Mouse (Mus musculus) hindbrain, embryonic 13.5 days (tissue): ENCODE data around the gene Hgd. TPM values are rescaled to one million over a fixed set of nuclear protein-coding genes. Genes with fewer than 3 reads are reported as not detected.
"Not testable (repeated sequence)": the region's sequence is repeated elsewhere in the genome, so short reads cannot be mapped to it uniquely, and the experiment has no call there.

Experiments used
- ATAC-seq: fragments of 200-750 bp; cut with Nextera tagmentation; 2 replicates; pipeline ENCODE4 v1.8.0; 2017; ENCODE audit warnings: moderate TSS enrichment; ENCODE audit not compliant: low FRiP score
- H3K27ac ChIP-seq: fragments of 300-500 bp; sonication (generic); 2 replicates; pipeline ENCODE4 v1.5.1; 2015; ENCODE audit warnings: inconsistent platforms, mild to moderate bottlenecking, moderate library complexity
- H3K27me3 ChIP-seq: fragments of 300-500 bp; sonication (generic); 2 replicates; pipeline ENCODE4 v1.6.1; 2015; ENCODE audit warnings: mild to moderate bottlenecking, inconsistent platforms
- H3K36me3 ChIP-seq: fragments of 300-500 bp; sonication (generic); 2 replicates; pipeline ENCODE4 v1.6.1; 2015; ENCODE audit warnings: mild to moderate bottlenecking, inconsistent platforms
- H3K4me1 ChIP-seq: fragments of 300-500 bp; sonication (generic); replicated peaks from 2 replicates; pipeline ENCODE4 v1.6.1; 2015; ENCODE audit warnings: inconsistent platforms
- H3K4me2 ChIP-seq: fragments of 300-500 bp; sonication (generic); 2 replicates; pipeline ENCODE4 v1.6.1; 2015; ENCODE audit warnings: inconsistent platforms, mild to moderate bottlenecking, moderate library complexity
- H3K4me3 ChIP-seq: fragments of 300-500 bp; sonication (generic); 2 replicates; pipeline ENCODE4 v1.5.1; 2015; ENCODE audit warnings: mild to moderate bottlenecking, inconsistent platforms
- H3K9ac ChIP-seq: fragments of 300-500 bp; sonication (generic); 2 replicates; pipeline ENCODE4 v1.6.1; 2015; ENCODE audit warnings: mild to moderate bottlenecking, inconsistent platforms
- H3K9me3 ChIP-seq: fragments of 300-500 bp; sonication (generic); 2 replicates; pipeline ENCODE4 v1.6.1; 2016; ENCODE audit warnings: inconsistent platforms
- WGBS: fragments of 180-500 bp; shearing (Covaris S2); methylation state at CpG from one replicate; pipeline ENCODE4 v1.1.7; 2015; 5-methylcytosine and 5-hydroxymethylcytosine counted together
- polyA plus RNA-seq: library from polyadenylated mRNA; unstranded; fragments of >200 nt; fragmentation: Nextera tagmentation; extraction: Ambion mirVana; gene quantifications from 2 replicates; pipeline ENCODE4 v1.2.1, GENCODE M21; 2015

The Hgd gene
- polyA plus RNA-seq, 1 experiment from 2014 or later: 0.22 TPM

GRCm38 (mm10) chr16:37640522-37640921 lies 60.6 kb downstream of the Hgd start:
- H3K4me2 ChIP-seq, H3K9me3 ChIP-seq, H3K27ac ChIP-seq, H3K9ac ChIP-seq, H3K27me3 ChIP-seq, H3K4me3 ChIP-seq, ATAC-seq, H3K4me1 ChIP-seq: not testable (repeated sequence)
- H3K36me3 ChIP-seq: peaks cover 13% of the 10 kb centered on the region

GRCm38 (mm10) chr16:37644486-37644885 lies 64.5 kb downstream of the Hgd start:
- H3K9ac ChIP-seq: no peak overlapping the region
- H3K27ac ChIP-seq: no peak overlapping the region
- peaks cover 41% of the 10 kb centered on the region for H3K36me3 ChIP-seq
- H3K4me2 ChIP-seq: no peak overlapping the region
- H3K4me3 ChIP-seq: no peak overlapping the region
- ATAC-seq: no peak
- H3K9me3 ChIP-seq: no peaks in the 10 kb centered on the region
- H3K27me3 ChIP-seq: no peaks in the 10 kb centered on the region
- WGBS: 94% methylated on average over 5 of the region's 5 CpGs
- H3K4me1 ChIP-seq: no peaks in the 10 kb centered on the region

GRCm38 (mm10) chr16:37645211-37645610 lies 65.3 kb downstream of the Hgd start:
- Histone ChIP-seq H3K27ac (no peak overlapping the region), H3K9me3 (no peaks in the 10 kb centered on the region), H3K4me2 (no peak overlapping the region), H3K4me1 (0 out of 2 replicates have a peak, but pooled peaks cover 1% of the 10 kb centered on the region), H3K4me3 (no peak overlapping the region), H3K27me3 (no peaks in the 10 kb centered on the region), H3K36me3 (peaks cover 41% of the 10 kb centered on the region), H3K9ac (no peak overlapping the region)
- 94% methylated on average over 8 of the region's 8 CpGs for WGBS
- no peak for ATAC-seq

- WGBS: 89% methylated on average over 3 of the region's 3 CpGs
Observed at GRCm38 (mm10) chr16:37645799-37646198, 65.8 kb downstream of the Hgd start.

GRCm38 (mm10) chr16:37647067-37647466 lies 67.1 kb downstream of the Hgd start:
- H3K27me3 ChIP-seq: no peaks in the 10 kb centered on the region
- 88% methylated on average over 16 of the region's 16 CpGs for WGBS
- H3K4me3 ChIP-seq: no peak overlapping the region
- H3K36me3 ChIP-seq: peaks cover 41% of the 10 kb centered on the region
- no peaks in the 10 kb centered on the region for H3K9me3 ChIP-seq
- no peak overlapping the region for H3K4me2 ChIP-seq
- peaks cover 10% of the 10 kb centered on the region for H3K4me1 ChIP-seq
- H3K9ac ChIP-seq: no peak overlapping the region
- ATAC-seq: no peak
- H3K27ac ChIP-seq: no peak overlapping the region

More at GRCm38 (mm10) chr16:37645799-37646198, 65.8 kb downstream of the Hgd start:
- Histone ChIP-seq H3K27me3 (no peaks in the 10 kb centered on the region), H3K4me2 (no peak overlapping the region), H3K27ac (no peak overlapping the region), H3K4me1 (0 out of 2 replicates have a peak, but pooled peaks cover 5% of the 10 kb centered on the region), H3K9ac (no peak overlapping the region), H3K4me3 (no peak overlapping the region), H3K9me3 (no peaks in the 10 kb centered on the region), H3K36me3 (peaks cover 41% of the 10 kb centered on the region)
- no peak for ATAC-seq

GRCm38 (mm10) chr16:37647936-37648335 lies 68.0 kb downstream of the Hgd start:
- no peak overlapping the region for H3K4me3 ChIP-seq
- peaks cover 41% of the 10 kb centered on the region for H3K36me3 ChIP-seq
- H3K9me3 ChIP-seq: no peaks in the 10 kb centered on the region
- H3K27me3 ChIP-seq: no peaks in the 10 kb centered on the region
- H3K4me1 ChIP-seq: peaks cover 18% of the 10 kb centered on the region
- no peak overlapping the region for H3K27ac ChIP-seq
- ATAC-seq: no peak
- 93% methylated on average over 8 of the region's 8 CpGs for WGBS
- H3K4me2 ChIP-seq: no peak overlapping the region
- H3K9ac ChIP-seq: no peak overlapping the region

GRCm38 (mm10) chr16:37649068-37649467 lies 69.1 kb downstream of the Hgd start:
- Histone ChIP-seq H3K4me1 (peaks cover 22% of the 10 kb centered on the region), H3K36me3 (peaks cover 41% of the 10 kb centered on the region), H3K4me3 (no peak overlapping the region), H3K4me2 (no peak overlapping the region), H3K9me3 (no peaks in the 10 kb centered on the region), H3K9ac (no peak overlapping the region), H3K27me3 (no peaks in the 10 kb centered on the region), H3K27ac (no peak overlapping the region)
- WGBS: 91% methylated on average over 5 of the region's 5 CpGs
- ATAC-seq: no peak

GRCm38 (mm10) chr16:37651467-37651866 lies 71.5 kb downstream of the Hgd start:
- WGBS: 89% methylated on average over 5 of the region's 5 CpGs
- Histone ChIP-seq H3K36me3 (peaks cover 18% of the 10 kb centered on the region), H3K4me1 (peaks cover 32% of the 10 kb centered on the region), H3K27me3 (no peaks in the 10 kb centered on the region), H3K4me3 (no peak overlapping the region), H3K27ac (no peak overlapping the region), H3K4me2 (no peak overlapping the region), H3K9me3 (no peaks in the 10 kb centered on the region), H3K9ac (no peak overlapping the region)
- no peak for ATAC-seq

GRCm38 (mm10) chr16:37652654-37653053 lies 72.7 kb downstream of the Hgd start:
- Histone ChIP-seq H3K4me2 (peak overlapping the region; percentile 62), H3K27me3 (no peaks in the 10 kb centered on the region), H3K4me3 (peak overlapping the region; percentile 82; the same call in 1 of the 2 replicates), H3K27ac (no peak overlapping the region), H3K9ac (peak overlapping the region; percentile 61; the same call in 1 of the 2 replicates), H3K36me3 (peaks cover 8% of the 10 kb centered on the region), H3K4me1 (peaks cover 39% of the 10 kb centered on the region), H3K9me3 (no peaks in the 10 kb centered on the region)
- WGBS: 85% methylated on average over 5 of the region's 5 CpGs
- no peak for ATAC-seq

GRCm38 (mm10) chr16:37653058-37653457 lies 73.1 kb downstream of the Hgd start:
- Histone ChIP-seq H3K4me1 (peaks cover 39% of the 10 kb centered on the region), H3K4me2 (peak overlapping the region; percentile 62), H3K27ac (no peak overlapping the region), H3K4me3 (peak overlapping the region; percentile 82), H3K9me3 (no peaks in the 10 kb centered on the region), H3K27me3 (no peaks in the 10 kb centered on the region), H3K9ac (peak overlapping the region; percentile 61; the same call in 1 of the 2 replicates), H3K36me3 (peaks cover 4% of the 10 kb centered on the region)
- WGBS: 81% methylated on average over 1 of the region's 1 CpGs
- no peak for ATAC-seq

- Histone ChIP-seq H3K4me3 (peak within 1 kb of the TSS; percentile 82), H3K27ac (peak within 1 kb of the TSS; percentile 88), H3K36me3 (no peaks in the 10 kb centered on the region), H3K4me1 (peaks cover 39% of the 10 kb centered on the region), H3K9ac (peak within 1 kb of the TSS; percentile 92), H3K9me3 (no peaks in the 10 kb centered on the region), H3K4me2 (peak within 1 kb of the TSS; percentile 62), H3K27me3 (no peaks in the 10 kb centered on the region)
- ATAC-seq: peak; percentile 92
- WGBS: under 1% methylated on average over 50 of the region's 58 CpGs
Observed at GRCm38 (mm10) chr16:37653731-37654657, 74.0 kb downstream of the Hgd start, which contains the start of gene Ndufb4. TSS of gene Ndufb4 (minus strand) at chr16:37654453.

- peak overlapping the region; percentile 73 for H3K27ac ChIP-seq
- no peaks in the 10 kb centered on the region for H3K9me3 ChIP-seq
- 64% methylated on average over 4 of the region's 4 CpGs for WGBS
- peak overlapping the region; percentile 82 for H3K4me3 ChIP-seq
- H3K36me3 ChIP-seq: no peaks in the 10 kb centered on the region
- H3K4me2 ChIP-seq: peak overlapping the region; percentile 55
- no peak overlapping the region for H3K9ac ChIP-seq
- H3K27me3 ChIP-seq: no peaks in the 10 kb centered on the region
- peaks cover 39% of the 10 kb centered on the region for H3K4me1 ChIP-seq
- peak; percentile 6 for ATAC-seq
Observed at GRCm38 (mm10) chr16:37654831-37655455, 75.0 kb downstream of the Hgd start.
